Mouse (Mus musculus) embryonic facial prominence, embryonic 15.5 days (tissue): ENCODE measurements around the gene Cers5. TPM values are rescaled to one million over a fixed set of nuclear protein-coding genes. Genes with fewer than 3 reads are reported as not detected.

Source experiments
- ATAC-seq: fragments of 200-750 bp; cut with Nextera tagmentation; 2 replicates; pipeline ENCODE4 v1.8.0; 2017; ENCODE audit warnings: low read depth, moderate TSS enrichment; ENCODE audit not compliant: insufficient number of reproducible peaks, low FRiP score, low TSS enrichment
- H3K27ac ChIP-seq: fragments of 300-500 bp; sonication (generic); replicated peaks from 2 replicates; pipeline ENCODE4 v1.5.1; 2015; ENCODE audit warnings: mild to moderate bottlenecking, inconsistent platforms
- H3K27me3 ChIP-seq: fragments of 300-500 bp; sonication (generic); 2 replicates; pipeline ENCODE4 v1.6.1; 2015; ENCODE audit warnings: inconsistent platforms
- H3K36me3 ChIP-seq: fragments of 300-500 bp; sonication (generic); 2 replicates; pipeline ENCODE4 v1.6.1; 2015; ENCODE audit warnings: mild to moderate bottlenecking, inconsistent platforms
- H3K4me1 ChIP-seq: fragments of 300-500 bp; sonication (generic); 2 replicates; pipeline ENCODE4 v1.6.1; 2015; ENCODE audit warnings: inconsistent platforms
- H3K4me2 ChIP-seq: fragments of 300-500 bp; sonication (generic); replicated peaks from 2 replicates; pipeline ENCODE4 v1.6.1; 2015; ENCODE audit warnings: mild to moderate bottlenecking, inconsistent platforms
- H3K4me3 ChIP-seq: fragments of 300-500 bp; sonication (generic); replicated peaks from 2 replicates; pipeline ENCODE4 v1.5.1; 2015; ENCODE audit warnings: mild to moderate bottlenecking, inconsistent platforms
- H3K9ac ChIP-seq: fragments of 300-500 bp; sonication (generic); 2 replicates; pipeline ENCODE4 v1.6.1; 2015; ENCODE audit warnings: inconsistent platforms
- H3K9me3 ChIP-seq: fragments of 300-500 bp; sonication (generic); replicated peaks from 2 replicates; pipeline ENCODE4 v1.6.1; 2016; ENCODE audit warnings: inconsistent platforms
- WGBS: fragments of 180-500 bp; shearing (Covaris S2); methylation state at CpG from one replicate; pipeline ENCODE4 v1.1.7; 2015; 5-methylcytosine and 5-hydroxymethylcytosine counted together
- polyA plus RNA-seq: library from polyadenylated mRNA; unstranded; fragments of >200 nt; fragmentation: Nextera tagmentation; extraction: Ambion mirVana; gene quantifications from 2 replicates; pipeline ENCODE4 v1.2.1, GENCODE M21; 2015

The Cers5 gene
- polyA plus RNA-seq, 1 experiment from 2014 or later, result 78.3 TPM

DNA sequence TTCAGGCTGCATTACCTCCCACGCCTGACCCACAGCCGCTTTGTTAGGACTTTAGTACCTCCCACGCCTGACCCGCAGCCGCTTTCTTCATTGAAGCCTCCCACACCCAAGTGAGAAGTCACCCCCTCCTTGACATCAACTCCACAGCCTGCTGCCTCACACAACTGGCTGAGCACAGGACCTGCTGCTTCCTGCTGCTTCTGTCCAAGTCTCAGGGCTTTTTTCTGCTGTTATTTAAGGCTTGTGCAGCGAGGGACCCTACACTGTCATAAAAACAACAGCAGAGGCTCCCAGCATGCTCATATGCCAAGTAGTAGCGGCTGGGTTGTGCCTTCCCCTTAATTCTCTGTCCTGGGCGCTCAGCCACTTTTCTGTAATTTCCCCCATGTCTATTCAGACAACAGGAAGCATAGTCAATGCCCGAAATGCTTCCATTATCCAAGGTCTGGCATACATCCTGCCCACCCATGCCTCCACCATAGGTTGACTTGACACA lies 15.0 kb upstream of the Cers5 start:
- Histone ChIP-seq H3K36me3 (peaks cover 77% of the 10 kb centered on the region), H3K4me1 (no peaks in the 10 kb centered on the region), H3K4me3 (no peak overlapping the region), H3K9me3 (no peaks in the 10 kb centered on the region), H3K9ac (no peak overlapping the region), H3K27ac (peak overlapping the region; percentile 31; the same call in 1 of the 2 replicates), H3K27me3 (no peaks in the 10 kb centered on the region), H3K4me2 (no peak overlapping the region)
- ATAC-seq, result no peak
- WGBS, result 70% methylated on average over 9 of the region's 9 CpGs

DNA sequence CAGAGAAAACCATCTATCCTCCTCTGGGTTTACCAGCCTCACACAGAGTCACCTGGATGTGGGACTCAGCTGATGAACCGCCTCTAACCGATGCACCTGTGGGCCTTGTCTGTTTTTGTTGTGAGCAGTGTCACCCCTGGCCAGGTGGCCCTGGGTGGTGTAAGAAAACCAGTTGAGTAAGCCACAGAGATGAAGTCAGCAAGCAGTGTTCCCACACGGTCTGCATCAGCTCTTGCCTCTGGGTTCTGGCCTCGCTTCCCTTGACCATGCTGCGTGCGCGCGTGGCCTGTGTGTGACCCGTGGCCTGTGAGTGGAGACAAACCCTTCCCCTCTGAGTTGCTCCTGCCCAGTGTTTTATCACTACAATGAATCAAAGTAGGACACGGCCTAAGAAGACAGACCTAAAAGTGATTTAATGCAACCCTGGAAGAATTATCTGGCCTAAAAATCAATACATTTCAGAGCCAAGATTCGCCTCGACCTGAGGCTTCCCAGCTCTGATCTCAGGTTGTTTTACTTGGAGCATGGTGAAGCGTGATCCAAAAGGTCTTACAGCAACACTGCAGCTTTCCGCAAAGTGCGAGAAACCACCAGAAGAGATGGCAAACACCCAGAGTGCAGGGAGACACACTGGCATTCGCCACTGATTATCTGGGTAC lies 6.1 kb upstream of the Cers5 start:
- Histone ChIP-seq H3K4me2 (no peak overlapping the region), H3K36me3 (peaks cover 49% of the 10 kb centered on the region), H3K4me1 (no peaks in the 10 kb centered on the region), H3K27me3 (no peaks in the 10 kb centered on the region), H3K9me3 (no peaks in the 10 kb centered on the region), H3K9ac (no peak overlapping the region), H3K4me3 (no peak overlapping the region), H3K27ac (0 out of 2 replicates have a peak overlapping the region, but pooled peaks have one; percentile 3)
- WGBS, result 92% methylated on average over 16 of the region's 16 CpGs
- no peak for ATAC-seq

DNA sequence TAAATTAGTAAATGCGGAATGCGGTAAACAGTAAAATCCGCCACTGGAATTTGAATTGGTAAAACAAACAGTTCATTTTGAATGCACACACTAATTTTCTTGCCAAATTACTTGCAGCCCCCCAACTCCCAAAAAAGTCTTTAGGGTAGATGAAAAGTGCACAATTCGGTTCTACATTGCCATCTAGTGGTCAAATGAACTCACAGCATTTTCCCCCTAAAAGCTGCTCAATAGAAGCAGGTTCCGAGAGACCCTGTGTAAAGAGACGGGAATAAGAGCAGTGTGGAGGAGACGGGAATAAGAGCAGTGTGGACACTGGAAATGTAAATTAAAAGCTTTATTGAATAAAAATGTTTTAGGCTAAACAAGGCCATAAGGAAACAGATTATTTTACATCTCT lies 5.5 kb upstream of the Cers5 start:
- Histone ChIP-seq H3K36me3 (peaks cover 42% of the 10 kb centered on the region), H3K27me3 (no peaks in the 10 kb centered on the region), H3K9ac (no peak overlapping the region), H3K4me2 (no peak overlapping the region), H3K9me3 (no peaks in the 10 kb centered on the region), H3K4me1 (no peaks in the 10 kb centered on the region), H3K27ac (no peak overlapping the region), H3K4me3 (no peak overlapping the region)
- 29% methylated on average over 7 of the region's 7 CpGs for WGBS
- no peak for ATAC-seq

DNA sequence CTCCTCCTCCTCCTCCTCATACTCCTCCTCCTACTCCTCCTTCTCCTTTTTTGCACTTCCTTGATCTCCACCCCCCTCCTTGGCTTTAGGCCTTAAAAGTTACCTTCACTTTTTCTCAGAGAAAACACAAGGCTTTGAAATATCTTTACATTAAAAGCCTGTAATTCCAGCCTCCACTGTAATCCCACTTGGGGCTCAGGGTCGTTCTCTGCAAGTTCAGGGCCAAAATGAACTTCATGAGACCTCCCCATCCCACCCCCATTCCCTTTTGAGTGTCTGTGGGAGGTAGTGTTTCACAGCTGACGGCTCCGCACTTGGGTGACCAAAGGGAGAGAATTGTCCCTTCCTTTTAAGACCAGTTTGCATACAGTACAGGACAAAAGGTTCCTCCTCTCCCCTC lies 240 bp upstream of the Cers5 start:
- no peak overlapping the region for H3K9ac ChIP-seq
- peaks cover 10% of the 10 kb centered on the region for H3K4me1 ChIP-seq
- no peaks in the 10 kb centered on the region; the same call in 1 of the 2 replicates for H3K36me3 ChIP-seq
- H3K9me3 ChIP-seq, result no peaks in the 10 kb centered on the region
- no peaks in the 10 kb centered on the region for H3K27me3 ChIP-seq
- no peak overlapping the region for H3K4me2 ChIP-seq
- WGBS, result 23% methylated on average over 3 of the region's 3 CpGs
- ATAC-seq, result no peak
- H3K4me3 ChIP-seq, result no peak overlapping the region
- H3K27ac ChIP-seq, result peak overlapping the region; percentile 44

DNA sequence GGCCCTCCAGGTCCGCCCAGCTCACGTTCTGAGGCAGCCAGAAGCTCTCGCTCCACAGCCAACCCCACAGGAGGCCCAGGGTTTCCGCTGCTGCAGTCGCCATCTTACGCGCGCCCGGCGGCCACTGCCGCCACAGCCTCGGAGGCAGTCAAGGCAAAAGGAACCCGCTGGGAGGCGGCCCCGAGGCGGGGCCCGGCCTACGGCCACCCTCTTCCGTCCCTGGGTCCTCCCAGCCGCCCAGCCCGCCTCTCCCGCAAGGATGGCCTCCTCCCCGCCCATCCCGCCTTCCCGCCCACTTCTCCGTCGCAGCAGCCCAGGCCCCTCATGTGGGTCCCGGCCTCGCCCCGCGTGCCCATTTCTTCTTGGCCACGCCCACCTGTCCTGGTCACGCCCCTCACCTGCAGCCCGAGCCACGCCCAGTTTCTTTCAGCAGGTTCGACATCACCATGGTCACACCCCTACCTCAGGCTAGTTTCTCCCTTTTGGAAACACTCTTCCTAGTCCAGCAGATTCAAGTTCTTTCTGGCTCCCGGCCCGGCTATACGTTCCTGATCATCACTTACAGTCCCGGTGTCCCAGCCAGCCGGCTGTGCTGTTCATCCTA lies 306 bp downstream of the Cers5 start:
- Histone ChIP-seq H3K27ac (peak overlapping the region; percentile 96), H3K9ac (peak overlapping the region; percentile 81), H3K36me3 (no peaks in the 10 kb centered on the region), H3K4me1 (peaks cover 10% of the 10 kb centered on the region), H3K27me3 (no peaks in the 10 kb centered on the region), H3K9me3 (no peaks in the 10 kb centered on the region), H3K4me2 (peak overlapping the region; percentile 76), H3K4me3 (peak overlapping the region; percentile 89)
- peak; percentile 95 for ATAC-seq
- WGBS, result under 1% methylated on average over 41 of the region's 41 CpGs

DNA sequence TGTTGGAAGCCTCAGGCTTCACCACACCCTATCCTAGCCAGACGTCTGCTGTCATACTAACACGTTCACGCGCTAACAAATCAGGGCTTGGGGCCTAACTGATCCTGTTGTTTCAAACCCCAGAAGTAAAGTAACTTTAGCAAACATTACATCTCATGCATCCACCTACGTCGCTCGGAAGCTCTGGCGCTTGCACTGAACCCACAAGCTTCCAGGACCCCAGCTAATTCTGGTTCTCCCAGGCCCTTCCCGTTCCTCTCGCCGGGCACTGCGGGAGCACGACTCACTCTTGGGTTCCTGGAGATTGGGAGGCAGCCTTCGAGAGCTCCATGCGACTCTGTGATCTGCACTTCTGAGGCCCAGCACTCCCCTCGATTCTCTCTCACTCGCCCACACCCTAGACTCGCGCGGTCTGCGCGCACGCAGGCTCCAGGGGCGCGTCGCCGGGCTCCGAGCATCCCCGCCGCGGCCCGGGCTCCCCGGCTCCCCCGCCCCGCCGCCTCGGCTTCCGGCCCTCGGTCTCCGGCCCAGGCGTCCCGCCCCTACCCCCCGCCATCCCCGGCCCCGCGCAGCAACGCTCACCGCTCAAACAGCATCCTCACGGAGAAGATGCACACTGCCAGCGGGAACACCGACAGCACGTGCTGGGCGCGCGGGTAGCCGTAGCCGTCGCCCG lies 946 bp downstream of the Cers5 start:
- peaks cover 10% of the 10 kb centered on the region for H3K4me1 ChIP-seq
- H3K4me3 ChIP-seq, result peak overlapping the region; percentile 89
- peak overlapping the region; percentile 76 for H3K4me2 ChIP-seq
- H3K9me3 ChIP-seq, result no peaks in the 10 kb centered on the region
- H3K27me3 ChIP-seq, result no peaks in the 10 kb centered on the region
- H3K36me3 ChIP-seq, result 0 out of 2 replicates have a peak, but pooled peaks cover 2% of the 10 kb centered on the region
- peak; percentile 68 for ATAC-seq
- under 1% methylated on average over 51 of the region's 59 CpGs for WGBS
- H3K27ac ChIP-seq, result peak overlapping the region; percentile 96
- peak overlapping the region; percentile 81 for H3K9ac ChIP-seq

DNA sequence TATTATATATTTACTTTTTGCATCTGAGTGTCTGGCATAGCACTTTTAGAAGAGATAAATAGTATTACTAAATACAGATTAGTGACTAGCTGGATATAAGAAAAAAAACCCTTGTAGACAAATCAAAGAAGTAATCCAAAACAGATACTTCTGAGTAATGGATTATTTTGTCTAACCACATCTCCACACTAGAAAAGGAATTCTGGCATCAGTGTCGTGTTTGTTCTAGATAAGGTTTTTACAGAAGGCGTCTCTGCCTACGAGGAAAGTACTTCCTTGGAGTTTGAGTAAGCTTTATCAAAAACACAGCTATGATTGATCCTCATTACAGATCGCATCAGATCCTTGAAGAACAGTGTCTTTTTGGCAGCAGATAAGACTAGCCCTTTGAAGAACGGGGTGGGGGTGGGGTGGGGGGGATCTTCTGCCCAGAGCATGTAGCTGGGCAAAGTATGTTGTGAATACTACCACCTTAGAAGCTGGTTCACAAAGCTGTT lies 1.6 kb downstream of the Cers5 start:
- Histone ChIP-seq H3K4me2 (peak overlapping the region; percentile 76), H3K27me3 (no peaks in the 10 kb centered on the region), H3K27ac (peak overlapping the region; percentile 96), H3K9me3 (no peaks in the 10 kb centered on the region), H3K36me3 (0 out of 2 replicates have a peak, but pooled peaks cover 6% of the 10 kb centered on the region), H3K9ac (peak overlapping the region; percentile 81), H3K4me1 (peaks cover 10% of the 10 kb centered on the region), H3K4me3 (peak overlapping the region; percentile 89)
- WGBS, result 17% methylated on average over 5 of the region's 5 CpGs
- ATAC-seq, result no peak

DNA sequence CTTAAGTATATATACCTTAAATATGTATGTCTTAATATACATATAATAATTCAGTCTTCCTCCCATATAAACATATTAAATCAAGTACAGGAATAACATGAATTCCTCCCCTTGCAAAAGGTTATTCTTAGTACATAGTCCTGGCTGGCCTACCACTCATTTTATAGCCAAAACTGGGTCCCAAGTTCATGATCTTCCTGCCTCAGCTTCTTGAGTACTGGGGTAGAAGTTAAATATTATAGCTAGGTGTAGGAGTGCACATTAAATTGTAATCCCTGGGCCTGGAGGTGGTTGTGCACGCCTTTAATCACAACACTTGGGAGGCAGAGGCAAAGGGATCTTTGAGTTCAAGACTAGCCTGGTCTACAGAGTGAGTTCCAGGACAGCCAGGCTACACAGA lies 3.9 kb downstream of the Cers5 start:
- Histone ChIP-seq H3K27ac (no peak overlapping the region), H3K9me3 (no peaks in the 10 kb centered on the region), H3K4me3 (no peak overlapping the region), H3K36me3 (peaks cover 9% of the 10 kb centered on the region; the same call in 1 of the 2 replicates), H3K27me3 (no peaks in the 10 kb centered on the region), H3K9ac (no peak overlapping the region), H3K4me1 (peaks cover 10% of the 10 kb centered on the region), H3K4me2 (no peak overlapping the region)
- WGBS, result 92% methylated on average over 1 of the region's 1 CpGs
- ATAC-seq, result no peak

DNA sequence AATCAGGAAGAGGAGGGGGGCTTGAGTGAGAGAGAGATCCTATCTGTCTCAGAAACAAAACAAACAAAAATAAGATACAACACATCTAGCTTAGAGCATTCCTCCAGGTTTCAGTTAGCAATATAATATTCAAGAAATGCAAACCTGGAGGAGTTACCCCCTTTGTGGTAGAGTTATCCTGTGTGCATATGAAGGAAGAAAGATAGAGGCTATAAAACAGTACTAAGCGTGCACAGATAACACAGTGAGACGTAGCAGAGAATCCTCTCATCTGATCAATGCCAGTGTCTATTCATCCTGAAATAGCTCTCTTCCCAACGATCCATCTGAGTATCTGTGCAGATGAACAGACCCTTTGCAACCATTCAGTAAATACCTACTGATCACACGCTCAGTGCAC lies 5.2 kb downstream of the Cers5 start:
- Histone ChIP-seq H3K27me3 (no peaks in the 10 kb centered on the region), H3K4me2 (no peak overlapping the region), H3K4me3 (no peak overlapping the region), H3K9me3 (no peaks in the 10 kb centered on the region), H3K27ac (no peak overlapping the region), H3K9ac (no peak overlapping the region), H3K36me3 (peaks cover 9% of the 10 kb centered on the region; the same call in 1 of the 2 replicates), H3K4me1 (peaks cover 10% of the 10 kb centered on the region)
- ATAC-seq, result no peak
- WGBS, result 85% methylated on average over 4 of the region's 4 CpGs

DNA sequence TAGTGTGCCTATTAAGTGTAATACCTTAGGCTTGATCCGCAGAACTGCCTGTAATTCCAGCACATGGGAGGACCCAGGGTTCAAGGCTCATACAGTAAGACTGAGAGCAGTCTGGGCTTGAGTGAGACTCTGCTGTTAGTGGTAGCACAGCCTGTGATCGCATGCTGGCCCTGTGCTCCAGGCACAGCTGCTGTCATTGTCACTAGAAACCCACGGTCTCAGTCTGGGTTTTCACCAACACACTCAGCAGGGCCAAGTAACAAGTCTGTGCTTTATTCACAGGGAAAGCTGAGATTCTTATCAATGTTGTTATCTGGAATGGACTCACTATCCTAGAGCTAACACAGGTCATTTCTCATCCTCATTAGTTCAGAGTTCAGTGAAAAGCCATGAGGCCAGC lies 18.5 kb downstream of the Cers5 start:
- no peak overlapping the region for H3K4me3 ChIP-seq
- WGBS, result 78% methylated on average over 3 of the region's 3 CpGs
- no peak overlapping the region for H3K9ac ChIP-seq
- no peaks in the 10 kb centered on the region for H3K9me3 ChIP-seq
- H3K36me3 ChIP-seq, result peaks cover 9% of the 10 kb centered on the region; the same call in 1 of the 2 replicates
- no peak overlapping the region for H3K4me2 ChIP-seq
- H3K27me3 ChIP-seq, result no peaks in the 10 kb centered on the region
- H3K4me1 ChIP-seq, result no peaks in the 10 kb centered on the region
- no peak overlapping the region for H3K27ac ChIP-seq
- ATAC-seq, result no peak

DNA sequence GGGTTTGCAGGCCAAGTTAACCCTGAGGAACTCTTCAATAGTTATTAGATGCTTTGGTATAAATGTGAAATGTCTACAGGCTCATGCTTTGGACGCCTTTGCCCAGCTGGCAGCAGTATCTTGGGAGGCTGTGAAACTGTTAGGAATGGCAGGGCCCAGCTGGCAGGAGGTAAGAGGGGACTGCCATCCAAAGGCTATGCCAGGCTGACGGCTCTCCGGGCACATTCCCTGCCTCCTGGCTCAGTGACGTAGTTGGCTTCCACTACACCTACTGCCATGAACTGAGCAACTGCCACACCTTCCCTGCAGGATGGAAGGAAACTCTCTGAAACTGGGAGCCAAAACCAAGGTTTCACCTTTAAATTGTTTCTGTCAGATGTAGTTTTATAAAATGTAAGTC lies 32.5 kb downstream of the Cers5 start:
- Histone ChIP-seq H3K9me3 (no peaks in the 10 kb centered on the region), H3K9ac (no peak overlapping the region), H3K4me1 (no peaks in the 10 kb centered on the region), H3K4me2 (no peak overlapping the region), H3K4me3 (no peak overlapping the region), H3K36me3 (peaks cover 85% of the 10 kb centered on the region), H3K27ac (no peak overlapping the region), H3K27me3 (no peaks in the 10 kb centered on the region)
- no peak for ATAC-seq
- WGBS, result 94% methylated on average over 4 of the region's 4 CpGs
